Mouse (Mus musculus) Patski (cell line): ENCODE data around the gene Map4k3. TPM values are rescaled to one million over a fixed set of nuclear protein-coding genes. Genes with fewer than 3 reads are reported as not detected.
"Not testable (repeated sequence)": the region's sequence is repeated elsewhere in the genome, so short reads cannot be mapped to it uniquely, and the experiment has no call there.

Experiments
- ATAC-seq: fragments of 100-300 bp; one replicate; pipeline ENCODE4 v1.8.0; 2021
- CTCF ChIA-PET: fragments of 350-600 bp; sonication (Branson Sonifier 250); formaldehyde crosslinking; loops from one replicate; lab custom pipeline; 2022; ENCODE audit warnings: inconsistent platforms; lab: Charles Lee
- POLR2A ChIA-PET: fragments of 350-600 bp; sonication (Branson Sonifier 250); formaldehyde crosslinking; loops from one replicate; lab custom pipeline; 2022; ENCODE audit warnings: antibody characterized with exemption, inconsistent platforms; lab: Charles Lee
- DNase-seq: peaks from one replicate; pipeline ENCODE4 v3.0.0-alpha.2; 2011; ENCODE audit warnings: low read depth, low spot score
- H3K27me3 ChIP-seq: fragments of 371-371 bp; one replicate; pipeline ENCODE4 v1.5.1; 2021
- CTCF ChIP-seq: fragments of 100-300 bp; IDR thresholded peaks from one replicate; pipeline ENCODE4 v1.5.1; 2021
- in situ Hi-C: fragments of 300-500 bp; cut with MboI; formaldehyde crosslinking; loops from 3 replicates; pipeline ENCODE4 v1.11.1; 2018; ENCODE audit warnings: low pct_unique_long_range_greater_than_20kb, mixed read lengths
- polyA plus RNA-seq: library from polyadenylated mRNA; unstranded; gene quantifications from one replicate; pipeline ENCODE4 v1.2.3, GENCODE M21; 2021

Map4k3 gene
- polyA plus RNA-seq, 1 experiment from 2014 or later = 94.2 TPM

DNA sequence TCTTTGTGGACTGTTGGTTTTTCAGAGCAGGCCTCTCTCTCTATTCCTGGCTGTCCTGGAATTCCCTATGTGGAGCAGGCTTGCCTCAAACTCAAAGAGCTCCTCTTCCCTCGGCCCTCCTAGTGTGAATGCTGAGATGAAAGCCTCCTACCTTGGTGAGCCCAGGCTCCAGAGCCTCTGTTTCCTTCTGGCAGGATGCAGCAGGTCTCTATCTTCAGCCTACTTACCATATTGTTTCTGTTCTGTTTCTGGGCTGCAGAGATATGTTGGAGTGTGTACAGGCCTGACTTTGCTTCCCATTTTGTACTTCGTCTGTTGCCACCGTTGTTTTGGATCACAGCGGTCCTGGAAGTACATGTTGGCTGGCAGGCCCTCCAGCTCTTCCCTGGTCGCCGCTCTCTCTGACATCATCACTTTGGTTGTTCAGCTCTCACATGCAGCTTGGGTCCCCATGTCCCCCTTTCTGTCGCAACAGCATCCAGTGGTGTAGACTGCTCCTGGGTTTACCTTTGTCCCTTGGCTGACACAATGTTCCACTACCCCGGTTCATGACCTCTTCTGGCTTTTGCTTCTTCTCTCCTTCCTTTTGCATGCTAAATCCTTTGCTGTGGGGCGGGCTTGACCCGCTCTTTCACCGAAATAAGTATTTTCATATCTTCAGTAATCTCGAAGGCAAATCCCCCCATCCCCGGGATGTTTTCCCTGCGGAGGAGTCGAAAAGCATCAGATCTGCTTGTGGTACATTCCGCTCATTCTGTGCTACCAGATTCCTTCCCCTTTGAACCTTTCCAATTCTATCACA lies 32.3 kb upstream of the Map4k3 start:
- in situ Hi-C loops = no loop called here
- DNase-seq (no peak), ATAC-seq (no peak)
- no peak for TF ChIP-seq CTCF
- H3K27me3 ChIP-seq = no peaks in the 10 kb centered on the region
- POLR2A ChIA-PET = interaction anchor here (0.6 kb wide), 1 partner anchor 295 kb away, joined by 4 read pairs; no protein-coding TSS in a partner anchor
- CTCF ChIA-PET = interaction anchor here (0.6 kb wide), 1 partner anchor 18 kb away, joined by 3 read pairs; no protein-coding TSS in a partner anchor

DNA sequence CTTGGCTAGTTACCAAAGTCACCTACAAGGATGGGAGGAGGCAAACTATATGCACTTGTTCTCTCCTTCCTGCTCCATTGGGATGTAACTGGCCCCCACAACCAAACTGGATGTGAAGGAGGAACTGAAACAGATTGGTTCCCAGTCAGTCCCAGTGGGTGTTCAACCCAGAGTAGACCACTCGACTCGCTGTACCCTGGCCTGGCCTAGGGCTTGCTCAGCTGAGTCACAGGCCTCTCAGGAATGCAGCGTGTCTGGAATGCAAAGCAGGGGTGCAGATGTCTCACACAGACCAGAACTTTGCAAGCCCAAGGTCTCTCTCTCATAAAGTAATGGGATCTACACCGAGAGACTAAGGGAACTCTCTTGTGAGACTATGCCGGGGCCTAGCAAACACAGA lies 27.8 kb upstream of the Map4k3 start:
- TF ChIP-seq CTCF = no peak
- in situ Hi-C loops = no loop called here
- DNase-seq (peak; percentile 58), ATAC-seq (peak; percentile 98)
- H3K27me3 ChIP-seq = no peaks in the 10 kb centered on the region
- ChIA-PET POLR2A (interaction anchor here (0.7 to 1.3 kb wide), 4 partner anchors 24 to 250 kb away, joined by 3 read pairs; no protein-coding TSS in a partner anchor), CTCF (interaction anchor here (1.2 to 1.8 kb wide), 3 partner anchors 13 to 27 kb away, joined by 4 to 13 read pairs (median 5); no protein-coding TSS in a partner anchor)

DNA sequence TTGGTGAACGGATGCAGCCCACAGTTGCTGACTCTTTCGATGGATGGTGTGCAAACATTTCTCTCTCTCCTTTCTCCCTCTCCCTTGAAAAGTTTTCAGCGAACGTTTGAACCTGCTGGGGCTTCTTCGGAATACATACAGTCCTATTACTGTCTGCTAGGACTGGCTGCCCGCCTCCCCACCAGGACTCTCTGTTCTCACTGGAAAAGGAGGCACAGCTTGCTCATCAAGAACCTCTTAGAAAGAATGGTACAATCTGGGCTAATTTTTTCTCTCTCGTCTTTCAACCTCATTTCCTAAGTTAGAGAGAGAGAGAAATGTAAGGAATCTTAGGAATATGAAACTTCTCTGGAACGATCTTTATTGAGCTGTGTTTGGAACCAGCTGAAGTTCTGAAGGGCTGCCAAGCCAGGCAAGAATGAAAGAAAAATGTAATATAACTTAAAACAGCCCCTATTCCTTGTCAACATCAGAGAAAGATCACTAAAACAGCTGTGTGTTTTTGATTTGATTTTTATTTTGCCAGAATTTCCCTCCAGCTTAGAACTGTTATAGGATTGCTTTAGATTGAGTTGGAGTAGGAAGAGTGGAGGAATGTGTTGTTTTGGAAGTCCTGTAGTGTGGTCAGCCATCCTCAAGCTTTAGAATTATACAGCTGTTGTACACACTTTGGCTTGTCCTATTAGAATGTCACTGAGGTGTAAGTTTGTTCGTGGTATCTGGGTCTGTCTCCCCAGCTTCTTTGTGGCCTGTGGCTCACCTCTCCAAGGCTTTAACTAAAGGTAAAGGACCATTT lies 27.0 kb upstream of the Map4k3 start:
- DNase-seq (no peak), ATAC-seq (no peak)
- no peaks in the 10 kb centered on the region for H3K27me3 ChIP-seq
- ChIA-PET CTCF (interaction anchor here (0.8 to 1.8 kb wide), 5 partner anchors 11 to 26 kb away, joined by 3 to 13 read pairs (median 4); no protein-coding TSS in a partner anchor), POLR2A (interaction anchor here (0.9 to 1.1 kb wide), 3 partner anchors 9 to 25 kb away, joined by 3 read pairs; no protein-coding TSS in a partner anchor)
- TF ChIP-seq CTCF = no peak
- in situ Hi-C loops = no loop called here

DNA sequence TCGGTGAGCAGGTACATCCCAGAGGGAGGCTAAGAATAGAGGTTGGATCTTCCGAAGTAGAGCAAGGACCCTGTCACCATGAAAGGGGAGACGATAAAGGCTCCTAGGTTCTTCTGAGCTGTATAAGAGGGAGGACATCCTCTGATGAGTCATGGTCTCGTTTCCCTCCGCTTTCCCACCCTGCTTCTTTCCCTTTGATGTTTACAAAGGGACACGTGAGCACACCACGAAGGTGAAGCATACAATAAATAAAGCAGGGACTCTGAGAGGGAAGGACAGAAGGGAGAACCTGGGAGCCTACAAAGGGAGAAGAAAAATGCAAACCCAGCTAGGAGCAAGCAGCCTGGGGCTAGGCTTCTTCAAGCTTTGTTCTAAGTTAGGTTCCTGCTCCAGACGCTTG lies 26.3 kb upstream of the Map4k3 start:
- TF ChIP-seq CTCF = no peak
- CTCF ChIA-PET = interaction anchor here (1.1 to 1.8 kb wide), 3 partner anchors 11 to 18 kb away, joined by 4 to 13 read pairs (median 4); no protein-coding TSS in a partner anchor
- H3K27me3 ChIP-seq = no peaks in the 10 kb centered on the region
- ATAC-seq = no peak
- POLR2A ChIA-PET = interaction anchor here (1.1 kb wide), 1 partner anchor 9 kb away, joined by 3 read pairs; no protein-coding TSS in a partner anchor
- in situ Hi-C loops = no loop called here
- no peak for DNase-seq

DNA sequence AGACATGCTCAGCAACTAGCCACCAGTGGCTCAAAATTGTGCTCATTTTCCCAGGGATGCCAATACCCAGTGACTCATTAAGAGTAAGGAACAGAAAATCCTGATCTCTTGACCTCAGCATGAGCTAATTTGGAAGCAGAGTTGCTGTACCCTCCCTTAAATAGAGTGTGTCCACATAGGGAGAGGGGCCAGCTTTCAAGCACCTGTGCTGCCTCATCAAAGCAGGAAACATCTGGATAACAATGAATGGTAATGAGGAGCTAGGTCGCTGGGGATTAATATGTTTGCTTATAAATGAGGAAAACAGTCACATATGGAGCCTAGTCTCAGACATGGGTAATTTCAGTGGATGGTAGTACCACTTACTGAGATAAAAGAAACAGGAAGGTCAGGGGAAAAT lies 24.2 kb upstream of the Map4k3 start:
- H3K27me3 ChIP-seq = no peaks in the 10 kb centered on the region
- no peak for TF ChIP-seq CTCF
- ChIA-PET POLR2A (no interaction called here), CTCF (interaction anchor here (1.1 kb wide), 1 partner anchor 9 kb away, joined by 3 read pairs; no protein-coding TSS in a partner anchor)
- in situ Hi-C loops = no loop called here
- no peak for ATAC-seq
- DNase-seq = no peak

DNA sequence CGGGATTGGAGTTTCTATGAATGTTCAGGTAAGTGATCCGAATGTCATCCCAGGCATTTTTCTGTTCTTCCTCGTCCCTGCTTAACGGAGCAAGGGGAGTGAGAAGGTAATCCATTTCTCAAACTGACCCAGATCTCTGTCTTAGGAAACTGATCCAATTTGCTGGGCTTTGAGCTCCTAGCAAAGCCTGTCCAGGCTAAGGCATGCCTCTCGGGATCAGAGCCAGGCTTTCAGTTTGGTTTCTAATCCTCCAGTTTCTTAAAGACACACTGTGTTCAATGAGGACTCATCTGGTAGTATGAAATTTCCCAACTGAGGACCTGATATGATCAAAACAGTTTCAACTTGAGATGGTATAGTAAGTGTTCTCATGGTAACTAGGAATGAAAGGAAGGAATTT lies 11.1 kb upstream of the Map4k3 start:
- POLR2A ChIA-PET = no interaction called here
- no peaks in the 10 kb centered on the region for H3K27me3 ChIP-seq
- in situ Hi-C loops = no loop called here
- CTCF ChIA-PET = interaction anchor here (1.0 kb wide), 2 partner anchors 11 to 16 kb away, joined by 4 to 5 read pairs; no protein-coding TSS in a partner anchor
- TF ChIP-seq CTCF = no peak
- ATAC-seq (no peak), DNase-seq (no peak)

DNA sequence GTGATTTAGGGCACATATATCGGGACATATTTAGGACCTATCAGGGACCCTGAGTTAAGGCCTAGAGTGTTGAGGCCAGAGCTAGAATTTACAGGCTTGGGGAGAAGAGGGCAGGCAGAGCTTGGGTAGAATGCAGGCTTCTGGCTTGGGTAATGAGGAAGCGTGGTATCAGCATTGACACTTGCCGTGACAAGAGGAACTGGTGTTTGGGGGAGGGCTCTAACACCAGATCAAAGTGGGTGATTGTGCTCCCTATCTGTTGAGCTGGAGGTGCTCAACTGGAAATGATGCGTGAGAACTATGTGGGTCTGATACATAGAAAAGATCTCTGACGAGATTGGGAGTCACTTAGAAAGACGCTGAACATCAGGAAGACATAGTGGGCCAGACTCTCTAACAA lies 6.4 kb upstream of the Map4k3 start:
- no peak for TF ChIP-seq CTCF
- CTCF ChIA-PET = no interaction called here
- DNase-seq = no peak
- in situ Hi-C loops = no loop called here
- ATAC-seq = no peak
- no peaks in the 10 kb centered on the region for H3K27me3 ChIP-seq
- POLR2A ChIA-PET = no interaction called here

DNA sequence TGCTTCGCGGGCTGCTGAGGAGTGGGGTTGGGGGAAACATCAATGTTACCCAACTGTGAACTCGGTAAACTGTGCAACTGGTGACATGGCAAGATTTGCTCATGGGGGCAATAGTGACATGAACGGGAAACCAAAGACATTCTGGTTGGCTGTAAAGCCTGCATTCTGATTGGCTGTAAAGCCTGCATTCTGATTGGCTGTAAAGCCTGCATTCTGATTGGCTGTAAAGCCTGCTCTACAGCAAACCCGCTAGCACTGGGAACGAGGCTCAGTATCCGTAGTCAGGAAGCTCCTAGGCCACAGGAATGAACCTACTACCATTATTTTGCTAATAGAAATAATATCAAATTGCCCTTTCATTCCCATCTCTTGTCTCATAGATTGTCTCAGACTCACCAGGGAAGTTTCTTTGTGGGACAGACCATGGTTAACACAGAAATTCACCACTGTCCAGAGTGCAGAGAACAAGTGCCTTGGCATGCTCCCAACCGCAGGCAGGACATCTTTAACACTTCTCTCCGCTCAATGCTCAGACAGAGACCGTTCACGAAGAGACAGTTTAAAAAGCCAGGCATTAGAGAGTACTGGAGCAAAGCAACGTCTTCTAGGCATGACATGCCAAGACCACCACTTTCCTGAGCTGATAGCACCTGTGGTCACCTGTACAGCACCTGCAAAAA lies 5.0 kb upstream of the Map4k3 start:
- ChIA-PET POLR2A (no interaction called here), CTCF (no interaction called here)
- in situ Hi-C loops = no loop called here
- DNase-seq (no peak), ATAC-seq (no peak)
- no peak for TF ChIP-seq CTCF
- H3K27me3 ChIP-seq = no peaks in the 10 kb centered on the region

DNA sequence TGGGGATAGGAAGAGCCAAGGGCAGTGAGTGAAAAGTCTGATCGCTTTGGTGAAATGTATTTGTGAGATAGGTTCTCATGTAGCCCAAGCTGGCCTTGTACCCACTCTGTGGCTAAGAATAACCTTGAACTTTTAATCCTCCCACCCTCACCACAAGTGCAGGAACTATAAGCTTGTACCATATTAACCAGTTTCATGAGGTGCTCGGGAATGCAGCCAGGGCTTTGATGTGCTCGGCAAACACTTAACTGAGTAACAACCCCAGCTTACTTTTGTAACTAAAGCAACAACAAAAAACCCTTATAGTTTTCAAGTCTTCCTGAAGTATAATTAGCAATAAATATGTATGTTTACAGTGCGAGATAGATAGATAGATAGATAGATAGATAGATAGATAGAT lies 4.0 kb upstream of the Map4k3 start:
- no peak for TF ChIP-seq CTCF
- H3K27me3 ChIP-seq = no peaks in the 10 kb centered on the region
- ATAC-seq (no peak), DNase-seq (no peak)
- CTCF ChIA-PET = interaction anchor here (0.8 to 0.9 kb wide), 2 partner anchors 9 to 40 kb away, joined by 3 read pairs; no protein-coding TSS in a partner anchor
- POLR2A ChIA-PET = interaction anchor here (0.7 kb wide), 1 partner anchor 23 kb away, joined by 3 read pairs; no protein-coding TSS in a partner anchor
- in situ Hi-C loops = no loop called here

DNA sequence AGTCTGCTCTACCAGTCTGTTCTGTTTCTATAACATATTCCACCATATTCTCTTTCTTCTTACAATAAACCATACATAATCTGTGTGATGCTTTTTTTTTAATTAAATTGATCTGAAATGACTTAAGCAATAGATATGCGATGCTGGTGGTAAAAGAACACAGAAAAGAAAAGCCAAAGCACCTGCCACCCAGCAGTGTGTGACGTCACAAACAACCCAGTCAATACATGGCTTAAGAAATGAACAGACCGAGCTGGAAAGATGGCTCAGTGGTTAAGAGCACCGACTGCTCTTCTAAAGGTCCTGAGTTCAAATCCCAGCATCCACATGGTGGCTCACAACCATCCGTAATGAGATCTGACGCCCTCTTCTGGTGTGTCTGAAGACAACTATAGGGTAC lies 2.0 kb upstream of the Map4k3 start:
- DNase-seq, ATAC-seq, in situ Hi-C loops, H3K27me3 ChIP-seq: not testable (repeated sequence)
- CTCF ChIA-PET = interaction anchor here (0.9 to 1.7 kb wide), 2 partner anchors 13 to 25 kb away, joined by 3 to 5 read pairs; no protein-coding TSS in a partner anchor
- POLR2A ChIA-PET = interaction anchor here (0.6 kb wide), 1 partner anchor 25 kb away, joined by 3 read pairs; no protein-coding TSS in a partner anchor
